Mouse (Mus musculus): Measurements from ENCODE around the gene Cept1. TPM values are rescaled to one million over a fixed set of nuclear protein-coding genes. Genes with fewer than 3 reads are reported as not detected.

The Cept1 gene
- polyA plus RNA-seq, 1 experiment from 2014 or later: 45.6 TPM

DNA sequence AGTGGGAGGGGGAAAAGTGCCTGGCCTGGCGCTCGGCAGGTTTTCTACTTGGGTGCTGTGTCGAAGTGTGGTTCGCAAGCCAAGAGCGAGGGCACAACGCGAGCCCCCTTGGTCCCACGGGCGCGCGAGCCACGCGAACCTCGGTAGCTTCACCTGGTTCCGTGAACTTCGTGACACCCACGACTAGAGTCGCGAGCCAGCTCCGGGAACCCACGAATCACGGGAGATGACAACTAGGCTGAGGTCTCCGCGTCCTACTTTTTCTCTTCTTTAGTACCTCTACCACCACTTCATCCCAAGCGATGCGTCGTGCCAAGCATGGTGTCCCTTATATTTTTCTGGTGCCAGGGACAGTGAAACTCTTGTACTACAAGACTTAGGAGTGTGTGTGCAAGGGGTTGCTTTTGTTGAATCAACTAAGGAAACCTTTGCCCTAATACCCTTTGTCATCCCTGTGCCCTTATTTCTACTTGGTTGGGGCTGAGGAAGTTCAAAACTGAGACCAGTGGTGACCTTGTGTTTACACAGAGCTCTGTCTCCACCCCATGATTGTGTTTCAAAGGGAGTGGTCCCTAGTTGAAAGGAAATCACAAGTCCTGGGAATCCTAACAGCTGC lies 430 bp upstream of the Cept1 start:
- Histone ChIP-seq H3K4me3 (ENCODE audit: low read depth, low read length) (peak overlapping the region; percentile 74), H3K9ac (replicated peaks; ENCODE audit: low read depth, low read length) (peak overlapping the region; percentile 80), H3K9me3 (ENCODE audit: control insufficient read depth, low read length) (no peaks in the 10 kb centered on the region), H3K27ac (ENCODE audit: low read depth, low read length) (peak overlapping the region; percentile 94), H3K27me3 (ENCODE audit: control insufficient read depth, insufficient read depth, low read length) (peaks cover 2% of the 10 kb centered on the region; the same call in 1 of the 2 replicates), H3K4me1 (ENCODE audit: control insufficient read depth, insufficient read depth, low read length) (peaks cover 11% of the 10 kb centered on the region; the same call in 1 of the 2 replicates), H3K4me2 (ENCODE audit: low read depth, low read length) (peak overlapping the region; percentile 80), H3K36me3 (ENCODE audit: control insufficient read depth, insufficient read depth, low read length) (peaks cover 2% of the 10 kb centered on the region; the same call in 1 of the 2 replicates)
- ATAC-seq (ENCODE audit: low read depth): no peak; the same call in none of the 2 replicates
- 0% methylated on average over 27 of the region's 27 CpGs for WGBS

DNA sequence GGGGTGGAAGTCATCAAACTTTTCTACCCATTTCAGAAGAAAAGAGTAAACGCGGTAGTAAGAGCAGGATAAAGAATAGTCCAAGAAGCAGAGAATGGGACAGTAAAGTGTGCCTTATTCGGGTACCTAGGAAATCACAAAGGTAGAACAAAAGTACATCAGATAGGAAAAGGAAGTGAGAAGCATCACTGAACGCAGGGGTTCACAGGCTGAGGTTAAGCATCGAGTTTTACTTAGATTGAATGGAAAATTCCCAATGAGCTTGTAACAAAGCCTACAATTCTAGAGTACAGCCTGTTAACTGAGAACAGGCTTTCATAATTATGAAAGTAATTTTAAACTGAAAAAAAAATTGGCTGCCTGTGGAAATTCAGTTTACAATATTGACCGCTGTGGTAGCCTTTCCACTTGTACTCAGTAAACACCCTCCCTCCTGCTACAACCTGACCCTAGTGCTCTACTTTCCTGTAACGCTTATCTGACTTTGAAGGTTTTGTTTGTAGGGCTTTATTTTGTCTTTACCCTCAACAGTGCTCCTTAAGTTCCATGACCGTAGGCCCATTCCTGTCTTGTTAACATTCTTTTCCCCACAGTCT lies 2.8 kb downstream of the Cept1 start:
- ATAC-seq (ENCODE audit: low read depth): no peak
- peaks cover 2% of the 10 kb centered on the region; the same call in 1 of the 2 replicates for H3K27me3 ChIP-seq (ENCODE audit: control insufficient read depth, insufficient read depth, low read length)
- no peak overlapping the region for H3K9ac ChIP-seq (replicated peaks; ENCODE audit: low read depth, low read length)
- peaks cover 11% of the 10 kb centered on the region; the same call in 1 of the 2 replicates for H3K4me1 ChIP-seq (ENCODE audit: control insufficient read depth, insufficient read depth, low read length)
- WGBS: 95% methylated on average over 8 of the region's 8 CpGs
- H3K27ac ChIP-seq (ENCODE audit: low read depth, low read length): no peak overlapping the region
- H3K36me3 ChIP-seq (ENCODE audit: control insufficient read depth, insufficient read depth, low read length): no peaks in the 10 kb centered on the region
- no peak overlapping the region for H3K4me3 ChIP-seq (ENCODE audit: low read depth, low read length)
- H3K9me3 ChIP-seq (ENCODE audit: control insufficient read depth, low read length): no peaks in the 10 kb centered on the region
- no peak overlapping the region for H3K4me2 ChIP-seq (ENCODE audit: low read depth, low read length)

DNA sequence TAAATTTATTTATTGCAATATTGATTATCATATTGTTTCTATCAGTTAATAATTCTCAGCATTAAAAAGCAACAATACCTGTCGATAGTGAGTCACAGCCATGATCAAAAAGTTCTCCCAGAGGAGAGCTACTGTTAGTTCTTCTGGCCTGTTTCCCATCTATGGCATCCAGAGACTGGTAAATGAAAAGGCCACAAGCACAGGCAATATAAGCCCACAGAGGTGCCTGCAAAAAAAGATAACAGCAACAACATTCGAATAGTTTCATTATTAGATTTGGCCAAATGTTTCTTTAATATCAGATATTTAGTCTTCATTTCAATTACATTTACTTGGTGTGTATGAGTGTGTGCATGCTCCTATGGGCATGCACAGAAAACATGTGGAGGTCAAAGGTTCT lies 14.3 kb downstream of the Cept1 start:
- no peak for ATAC-seq (ENCODE audit: low read depth)
- 96% methylated on average over 2 of the region's 2 CpGs for WGBS
- Histone ChIP-seq H3K4me3 (ENCODE audit: low read depth, low read length) (no peak overlapping the region), H3K36me3 (ENCODE audit: control insufficient read depth, insufficient read depth, low read length) (0 out of 2 replicates have a peak, but pooled peaks cover 1% of the 10 kb centered on the region), H3K9me3 (ENCODE audit: control insufficient read depth, low read length) (no peaks in the 10 kb centered on the region), H3K27ac (ENCODE audit: low read depth, low read length) (no peak overlapping the region), H3K27me3 (ENCODE audit: control insufficient read depth, insufficient read depth, low read length) (no peaks in the 10 kb centered on the region), H3K4me2 (ENCODE audit: low read depth, low read length) (no peak overlapping the region), H3K4me1 (ENCODE audit: control insufficient read depth, insufficient read depth, low read length) (no peaks in the 10 kb centered on the region), H3K9ac (replicated peaks; ENCODE audit: low read depth, low read length) (no peak overlapping the region)

DNA sequence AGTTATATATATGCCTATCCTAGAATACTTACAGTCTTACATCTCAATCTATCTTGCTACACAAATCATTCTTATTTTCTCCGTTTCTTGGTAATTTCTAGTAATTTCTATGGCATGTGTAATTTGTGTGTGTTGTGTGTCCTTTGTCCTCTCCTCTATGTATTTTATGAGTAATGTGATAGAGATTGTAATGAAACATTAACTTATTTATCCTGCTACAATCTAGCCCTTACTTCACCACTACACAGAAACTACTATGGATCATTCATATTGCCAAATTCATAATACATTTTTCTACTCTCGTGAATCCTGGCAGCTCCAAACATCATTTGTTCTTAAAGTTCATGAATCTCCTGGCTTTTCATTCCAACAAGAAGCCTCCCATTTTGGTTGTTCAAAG lies 19.6 kb downstream of the Cept1 start:
- H3K4me2 ChIP-seq (ENCODE audit: low read depth, low read length): no peak overlapping the region
- 96% methylated on average over 2 of the region's 2 CpGs for WGBS

DNA sequence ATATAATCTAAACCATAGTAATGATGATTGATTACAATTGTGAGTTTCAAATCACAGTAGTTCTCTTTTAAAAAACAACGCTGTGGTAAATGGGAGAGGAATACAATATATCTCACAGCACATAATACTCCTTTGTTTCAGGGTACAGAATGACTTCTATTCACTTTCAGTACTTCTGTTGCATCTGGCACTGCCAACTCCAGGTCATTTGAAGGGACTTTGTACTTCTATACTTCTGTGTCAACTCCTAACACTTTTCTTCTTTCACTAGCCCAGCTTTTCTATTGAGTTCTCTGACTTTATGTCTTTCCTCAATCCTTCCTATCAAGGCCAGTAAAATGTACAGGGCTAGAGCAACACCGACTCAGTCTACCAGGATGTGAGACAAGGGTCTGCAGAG lies 21.2 kb downstream of the Cept1 start:
- no peaks in the 10 kb centered on the region for H3K27me3 ChIP-seq (ENCODE audit: control insufficient read depth, insufficient read depth, low read length)
- H3K9me3 ChIP-seq (ENCODE audit: control insufficient read depth, low read length): no peaks in the 10 kb centered on the region
- no peaks in the 10 kb centered on the region for H3K36me3 ChIP-seq (ENCODE audit: control insufficient read depth, insufficient read depth, low read length)
- H3K4me3 ChIP-seq (ENCODE audit: low read depth, low read length): no peak overlapping the region
- 68% methylated on average over 2 of the region's 2 CpGs for WGBS
- no peak overlapping the region for H3K9ac ChIP-seq (replicated peaks; ENCODE audit: low read depth, low read length)
- H3K4me2 ChIP-seq (ENCODE audit: low read depth, low read length): no peak overlapping the region
- H3K27ac ChIP-seq (ENCODE audit: low read depth, low read length): no peak overlapping the region
- H3K4me1 ChIP-seq (ENCODE audit: control insufficient read depth, insufficient read depth, low read length): no peaks in the 10 kb centered on the region
- no peak for ATAC-seq (ENCODE audit: low read depth)

More for the DNA sequence above, 19.6 kb downstream of the Cept1 start:
- Histone ChIP-seq H3K9ac (replicated peaks; ENCODE audit: low read depth, low read length) (no peak overlapping the region), H3K4me1 (ENCODE audit: control insufficient read depth, insufficient read depth, low read length) (no peaks in the 10 kb centered on the region), H3K36me3 (ENCODE audit: control insufficient read depth, insufficient read depth, low read length) (no peaks in the 10 kb centered on the region), H3K4me3 (ENCODE audit: low read depth, low read length) (no peak overlapping the region), H3K27me3 (ENCODE audit: control insufficient read depth, insufficient read depth, low read length) (no peaks in the 10 kb centered on the region), H3K27ac (ENCODE audit: low read depth, low read length) (no peak overlapping the region), H3K9me3 (ENCODE audit: control insufficient read depth, low read length) (no peaks in the 10 kb centered on the region)
- ATAC-seq (ENCODE audit: low read depth): no peak

DNA sequence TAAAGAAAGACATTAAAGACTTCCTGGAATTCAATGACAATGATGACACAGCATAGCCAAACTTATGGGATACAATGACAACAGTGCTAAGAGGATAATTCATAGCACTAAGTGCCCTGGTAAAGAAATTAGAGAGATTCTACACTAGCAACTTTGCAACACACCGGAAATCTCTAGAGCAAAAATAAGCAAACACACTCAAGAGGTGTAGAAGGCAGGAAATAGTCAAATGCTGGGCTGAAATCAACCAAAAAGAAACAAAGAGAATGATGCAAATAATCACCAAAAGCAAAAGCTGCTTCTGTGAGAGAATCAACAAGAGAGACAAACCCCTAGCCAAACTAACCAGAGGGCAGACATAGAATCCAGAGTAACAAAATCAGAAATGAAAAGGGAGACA lies 24.9 kb downstream of the Cept1 start:
- Histone ChIP-seq H3K36me3 (ENCODE audit: control insufficient read depth, insufficient read depth, low read length) (no peaks in the 10 kb centered on the region), H3K27me3 (ENCODE audit: control insufficient read depth, insufficient read depth, low read length) (no peaks in the 10 kb centered on the region), H3K9me3 (ENCODE audit: control insufficient read depth, low read length) (no peaks in the 10 kb centered on the region), H3K4me2 (ENCODE audit: low read depth, low read length) (no peak overlapping the region), H3K27ac (ENCODE audit: low read depth, low read length) (no peak overlapping the region), H3K4me3 (ENCODE audit: low read depth, low read length) (no peak overlapping the region), H3K9ac (replicated peaks; ENCODE audit: low read depth, low read length) (no peak overlapping the region), H3K4me1 (ENCODE audit: control insufficient read depth, insufficient read depth, low read length) (no peaks in the 10 kb centered on the region)
- ATAC-seq (ENCODE audit: low read depth): no peak
- 93% methylated on average over 1 of the region's 1 CpGs for WGBS

DNA sequence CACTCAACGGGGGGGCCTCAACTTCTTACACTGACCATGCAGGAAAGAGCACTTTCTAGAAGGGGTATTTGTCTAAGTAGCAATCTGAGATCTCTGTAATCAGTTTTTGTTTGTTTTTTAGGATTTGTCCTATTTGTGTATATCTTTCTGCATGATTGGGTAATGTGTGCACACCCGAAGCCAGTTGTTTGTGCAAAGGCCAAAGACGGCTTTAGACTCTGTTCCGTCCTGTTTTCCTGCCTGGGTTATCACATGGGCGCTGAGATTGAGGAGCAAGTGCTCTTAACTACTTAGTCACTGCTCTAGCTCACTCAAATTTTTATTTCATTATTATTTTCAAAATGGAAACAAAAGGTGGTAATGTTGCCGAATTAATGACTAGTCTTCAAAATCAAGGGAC lies 32.6 kb downstream of the Cept1 start:
- Histone ChIP-seq H3K27me3 (ENCODE audit: control insufficient read depth, insufficient read depth, low read length) (no peaks in the 10 kb centered on the region), H3K4me2 (ENCODE audit: low read depth, low read length) (no peak overlapping the region), H3K9me3 (ENCODE audit: control insufficient read depth, low read length) (no peaks in the 10 kb centered on the region), H3K36me3 (ENCODE audit: control insufficient read depth, insufficient read depth, low read length) (no peaks in the 10 kb centered on the region), H3K4me1 (ENCODE audit: control insufficient read depth, insufficient read depth, low read length) (no peaks in the 10 kb centered on the region), H3K9ac (replicated peaks; ENCODE audit: low read depth, low read length) (no peak overlapping the region), H3K4me3 (ENCODE audit: low read depth, low read length) (no peak overlapping the region), H3K27ac (ENCODE audit: low read depth, low read length) (no peak overlapping the region)
- WGBS: 95% methylated on average over 6 of the region's 6 CpGs
- ATAC-seq (ENCODE audit: low read depth): no peak

GRCm38 (mm10) chr3:106510669-106511068 lies 36.9 kb downstream of the Cept1 start:
- H3K4me2 ChIP-seq (ENCODE audit: low read depth, low read length): no peak overlapping the region
- WGBS: 90% methylated on average over 1 of the region's 1 CpGs

GRCm38 (mm10) chr3:106502892-106503291 lies 44.7 kb downstream of the Cept1 start:
- 97% methylated on average over 2 of the region's 2 CpGs for WGBS
- Histone ChIP-seq H3K4me3 (ENCODE audit: low read depth, low read length) (no peak overlapping the region), H3K36me3 (ENCODE audit: control insufficient read depth, insufficient read depth, low read length) (0 out of 2 replicates have a peak, but pooled peaks cover 11% of the 10 kb centered on the region), H3K4me1 (ENCODE audit: control insufficient read depth, insufficient read depth, low read length) (no peaks in the 10 kb centered on the region), H3K9me3 (ENCODE audit: control insufficient read depth, low read length) (no peaks in the 10 kb centered on the region), H3K9ac (replicated peaks; ENCODE audit: low read depth, low read length) (no peak overlapping the region), H3K27me3 (ENCODE audit: control insufficient read depth, insufficient read depth, low read length) (no peaks in the 10 kb centered on the region), H3K4me2 (ENCODE audit: low read depth, low read length) (no peak overlapping the region), H3K27ac (ENCODE audit: low read depth, low read length) (no peak overlapping the region)
- no peak for ATAC-seq (ENCODE audit: low read depth)

More at GRCm38 (mm10) chr3:106510669-106511068, 36.9 kb downstream of the Cept1 start:
- Histone ChIP-seq H3K9me3 (ENCODE audit: control insufficient read depth, low read length) (no peaks in the 10 kb centered on the region), H3K9ac (replicated peaks; ENCODE audit: low read depth, low read length) (no peak overlapping the region), H3K36me3 (ENCODE audit: control insufficient read depth, insufficient read depth, low read length) (no peaks in the 10 kb centered on the region), H3K27me3 (ENCODE audit: control insufficient read depth, insufficient read depth, low read length) (no peaks in the 10 kb centered on the region), H3K4me1 (ENCODE audit: control insufficient read depth, insufficient read depth, low read length) (no peaks in the 10 kb centered on the region), H3K27ac (ENCODE audit: low read depth, low read length) (no peak overlapping the region), H3K4me3 (ENCODE audit: low read depth, low read length) (no peak overlapping the region)
- no peak for ATAC-seq (ENCODE audit: low read depth)

Data from neural tube, embryonic 14.5 days (tissue).